Mouse (Mus musculus): ENCODE measurements around the gene Zfp768. TPM values are rescaled to one million over a fixed set of nuclear protein-coding genes. Genes with fewer than 3 reads are reported as not detected.
"Not testable (repeated sequence)": the region's sequence is repeated elsewhere in the genome, so short reads cannot be mapped to it uniquely, and the experiment has no call there.

The Zfp768 gene
- total and polyA plus RNA-seq, 3 experiments = 10.9 to 33.6 (median 12.3) TPM

DNA sequence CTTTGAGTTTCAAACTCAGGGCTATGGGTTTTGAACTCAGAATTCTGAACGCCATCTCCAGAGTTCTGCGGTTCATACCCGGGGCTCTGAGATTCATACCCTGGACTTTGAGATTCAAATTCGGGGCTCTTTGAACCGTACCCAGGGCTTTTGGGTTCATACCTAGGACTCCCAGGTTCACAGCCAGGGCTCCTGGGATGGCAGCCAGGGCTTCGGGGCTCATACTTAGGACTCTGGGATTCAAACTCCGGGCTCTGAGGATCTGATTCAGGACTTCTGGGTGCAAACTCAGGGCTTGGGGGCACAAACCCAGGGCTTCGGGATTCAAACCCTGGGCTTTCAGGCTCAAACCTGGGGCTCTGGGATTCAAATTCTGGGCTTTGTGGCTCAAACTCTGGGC lies 1.0 kb downstream of the Zfp768 start:
- H3K9me3 ChIP-seq (replicated peaks) = no peaks in the 10 kb centered on the region
- H3K27me3 ChIP-seq (ENCODE audit: insufficient read depth, low read length) = peaks cover 7% of the 10 kb centered on the region; the same call in 1 of the 2 replicates
- DNase-seq (ENCODE audit: low spot score) = no peak
- peaks cover 27% of the 10 kb centered on the region for H3K36me3 ChIP-seq (replicated peaks)
- H3K4me3 ChIP-seq (ENCODE audit: low read depth, low read length) = no peak overlapping the region; the same call in 1 of the 2 replicates
- TF ChIP-seq CTCF (IDR thresholded peaks at IDR 0.05; ENCODE audit: low read depth, low read length) (no peak), TAL1 (conservative IDR thresholded peaks at IDR 0.05; ENCODE audit: low read depth, low read length) (no peak)
- peaks cover 42% of the 10 kb centered on the region for H3K4me1 ChIP-seq (ENCODE audit: insufficient read depth, low read depth, low read length)
- no peak for ATAC-seq (ENCODE audit: extremely low read depth, insufficient number of reproducible peaks, low FRiP score, poor library complexity, severe bottlenecking)

DNA sequence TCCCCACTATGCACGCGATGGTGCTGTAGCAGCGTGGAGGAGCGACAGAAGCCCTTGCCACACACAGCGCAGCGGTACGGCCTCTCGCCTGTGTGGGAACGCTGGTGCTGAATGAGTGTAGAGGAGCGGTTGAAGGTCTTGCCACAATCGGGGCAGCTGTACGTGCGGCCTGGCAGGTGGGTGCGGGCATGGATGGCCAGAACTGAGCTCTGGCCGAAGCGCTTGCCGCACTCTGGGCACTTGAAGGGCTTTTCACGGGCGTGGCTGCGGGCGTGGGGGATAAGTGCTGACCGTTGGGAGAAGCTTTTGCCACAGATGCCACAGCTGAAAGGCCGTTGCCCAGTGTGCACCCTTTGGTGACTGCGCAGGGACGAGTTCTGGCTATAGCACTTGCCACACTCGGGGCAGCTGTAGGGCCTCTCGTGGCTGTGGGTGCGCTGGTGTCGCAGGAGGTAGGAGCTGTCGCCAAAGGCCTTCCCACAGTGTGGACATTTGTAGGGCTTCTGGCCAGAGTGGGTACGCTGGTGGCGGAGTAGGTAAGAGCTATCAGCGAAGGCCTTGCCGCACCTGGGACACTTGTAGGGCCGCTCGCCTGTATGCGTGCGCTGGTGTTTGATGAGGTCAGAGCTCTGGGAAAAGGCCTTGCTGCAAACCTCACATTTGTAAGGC lies 1.9 kb downstream of the Zfp768 start:
- Histone ChIP-seq H3K36me3 (replicated peaks) (peaks cover 27% of the 10 kb centered on the region), H3K4me3 (ENCODE audit: low read depth, low read length) (peak overlapping the region; percentile 13; the same call in 1 of the 2 replicates), H3K4me1 (ENCODE audit: insufficient read depth, low read depth, low read length) (peaks cover 42% of the 10 kb centered on the region), H3K9me3 (replicated peaks) (no peaks in the 10 kb centered on the region), H3K27me3 (ENCODE audit: insufficient read depth, low read length) (0 out of 2 replicates have a peak, but pooled peaks cover 3% of the 10 kb centered on the region)
- no peak for TF ChIP-seq TAL1 (conservative IDR thresholded peaks at IDR 0.05; ENCODE audit: low read depth, low read length)
- TF ChIP-seq CTCF (IDR thresholded peaks at IDR 0.05; ENCODE audit: low read depth, low read length) = no peak
- no peak for TF ChIP-seq GATA2 (IDR thresholded peaks at IDR 0.05; ENCODE audit: borderline replicate concordance, low read depth, low read length)
- TF ChIP-seq GATA1 (IDR thresholded peaks at IDR 0.05; ENCODE audit: borderline replicate concordance, low read length) = no peak
- no peak for DNase-seq (ENCODE audit: low spot score)
- no peak for ATAC-seq (ENCODE audit: extremely low read depth, insufficient number of reproducible peaks, low FRiP score, poor library complexity, severe bottlenecking)

DNA sequence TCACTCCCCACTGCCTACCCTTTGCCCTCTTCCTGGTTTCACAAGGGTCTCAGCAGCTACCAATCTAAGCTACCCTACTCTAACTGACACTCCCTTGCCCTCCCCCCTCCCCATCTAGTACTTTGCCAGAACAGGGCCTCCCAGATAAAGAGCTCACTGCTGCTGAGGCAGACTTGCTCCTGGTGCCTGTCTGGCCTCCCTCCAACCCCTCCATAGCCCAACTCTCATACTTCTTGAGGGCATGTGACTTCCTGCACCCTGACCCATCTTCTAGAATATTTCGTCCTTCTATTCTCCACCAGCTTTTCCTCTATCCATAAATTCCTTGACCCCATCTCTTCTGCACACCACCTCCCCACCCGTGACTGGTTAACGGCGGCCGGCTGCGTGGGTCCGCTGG lies 2.5 kb downstream of the Zfp768 start:
- TF ChIP-seq GATA2 (IDR thresholded peaks at IDR 0.05; ENCODE audit: borderline replicate concordance, low read depth, low read length) (no peak), GATA1 (IDR thresholded peaks at IDR 0.05; ENCODE audit: borderline replicate concordance, low read length) (no peak), POLR2AphosphoS5 (IDR thresholded peaks at IDR 0.05; ENCODE audit: insufficient replicate concordance, low read depth, low read length) (no peak), CTCF (IDR thresholded peaks at IDR 0.05; ENCODE audit: low read depth, low read length) (no peak), TAL1 (conservative IDR thresholded peaks at IDR 0.05; ENCODE audit: low read depth, low read length) (no peak)
- Histone ChIP-seq H3K36me3 (replicated peaks) (peaks cover 27% of the 10 kb centered on the region), H3K4me1 (ENCODE audit: insufficient read depth, low read depth, low read length) (peaks cover 42% of the 10 kb centered on the region), H3K9me3 (replicated peaks) (no peaks in the 10 kb centered on the region), H3K27me3 (ENCODE audit: insufficient read depth, low read length) (peaks cover 7% of the 10 kb centered on the region; the same call in 1 of the 2 replicates), H3K4me3 (ENCODE audit: low read depth, low read length) (no peak overlapping the region)
- no peak for ATAC-seq (ENCODE audit: extremely low read depth, insufficient number of reproducible peaks, low FRiP score, poor library complexity, severe bottlenecking)
- DNase-seq (ENCODE audit: low spot score) = no peak

DNA sequence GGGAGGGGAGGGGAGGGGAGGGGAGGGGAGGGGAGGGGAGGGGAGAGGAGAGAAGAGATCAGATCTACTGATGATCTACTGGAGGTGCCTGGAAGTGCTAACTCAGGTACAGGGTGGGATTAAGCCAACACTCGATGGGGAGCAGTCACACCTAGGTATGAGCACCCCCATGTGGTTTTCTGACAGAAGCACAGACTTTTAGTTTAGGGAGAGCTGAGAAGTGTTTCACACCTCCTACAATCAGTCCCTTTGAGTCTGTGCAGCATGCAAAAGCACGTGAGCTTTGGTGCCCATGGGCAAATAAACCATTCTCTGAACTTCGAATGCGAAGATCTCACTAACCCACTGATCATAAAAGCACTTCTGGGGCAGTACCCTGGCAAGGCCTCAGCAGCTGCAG lies 3.1 kb downstream of the Zfp768 start:
- Histone ChIP-seq H3K4me3 (ENCODE audit: low read depth, low read length) (no peak overlapping the region), H3K36me3 (replicated peaks) (peaks cover 27% of the 10 kb centered on the region), H3K9me3 (replicated peaks) (no peaks in the 10 kb centered on the region), H3K27me3 (ENCODE audit: insufficient read depth, low read length) (peaks cover 4% of the 10 kb centered on the region; the same call in 1 of the 2 replicates), H3K4me1 (ENCODE audit: insufficient read depth, low read depth, low read length) (peaks cover 38% of the 10 kb centered on the region)
- DNase-seq (ENCODE audit: low spot score) (peak; percentile 41), ATAC-seq (ENCODE audit: extremely low read depth, insufficient number of reproducible peaks, low FRiP score, poor library complexity, severe bottlenecking) (no peak)
- TF ChIP-seq TAL1 (conservative IDR thresholded peaks at IDR 0.05; ENCODE audit: low read depth, low read length) = no peak
- no peak for TF ChIP-seq CTCF (IDR thresholded peaks at IDR 0.05; ENCODE audit: low read depth, low read length)
- TF ChIP-seq GATA2 (IDR thresholded peaks at IDR 0.05; ENCODE audit: borderline replicate concordance, low read depth, low read length) = no peak
- TF ChIP-seq POLR2AphosphoS5 (IDR thresholded peaks at IDR 0.05; ENCODE audit: insufficient replicate concordance, low read depth, low read length) = no peak
- TF ChIP-seq GATA1 (IDR thresholded peaks at IDR 0.05; ENCODE audit: borderline replicate concordance, low read length) = no peak

DNA sequence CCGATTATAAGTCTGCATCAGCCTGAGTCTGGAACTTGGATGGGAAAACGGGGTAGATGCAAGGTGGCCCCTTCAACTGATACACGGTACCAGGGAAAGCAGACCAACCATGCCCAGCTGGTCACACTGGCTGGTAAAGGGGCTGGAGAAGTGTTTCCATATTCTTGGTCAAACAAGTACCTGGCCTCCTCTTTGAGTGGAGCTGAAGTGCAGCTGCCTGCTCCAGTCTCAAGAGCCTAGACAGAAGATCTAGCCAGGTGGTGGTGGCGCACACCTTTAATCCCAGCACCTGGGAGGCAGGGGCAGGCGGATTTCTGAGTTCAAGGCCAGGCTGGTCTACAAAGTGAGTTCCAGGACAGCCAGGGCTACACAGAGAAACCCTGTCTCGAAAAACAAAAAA lies 3.5 kb downstream of the Zfp768 start:
- H3K9me3 ChIP-seq (replicated peaks); H3K4me3 ChIP-seq (ENCODE audit: low read depth, low read length); ATAC-seq (ENCODE audit: extremely low read depth, insufficient number of reproducible peaks, low FRiP score, poor library complexity, severe bottlenecking); H3K27me3 ChIP-seq (ENCODE audit: insufficient read depth, low read length); DNase-seq (ENCODE audit: low spot score): not testable (repeated sequence)
- peaks cover 34% of the 10 kb centered on the region for H3K4me1 ChIP-seq (ENCODE audit: insufficient read depth, low read depth, low read length)
- peaks cover 27% of the 10 kb centered on the region for H3K36me3 ChIP-seq (replicated peaks)

DNA sequence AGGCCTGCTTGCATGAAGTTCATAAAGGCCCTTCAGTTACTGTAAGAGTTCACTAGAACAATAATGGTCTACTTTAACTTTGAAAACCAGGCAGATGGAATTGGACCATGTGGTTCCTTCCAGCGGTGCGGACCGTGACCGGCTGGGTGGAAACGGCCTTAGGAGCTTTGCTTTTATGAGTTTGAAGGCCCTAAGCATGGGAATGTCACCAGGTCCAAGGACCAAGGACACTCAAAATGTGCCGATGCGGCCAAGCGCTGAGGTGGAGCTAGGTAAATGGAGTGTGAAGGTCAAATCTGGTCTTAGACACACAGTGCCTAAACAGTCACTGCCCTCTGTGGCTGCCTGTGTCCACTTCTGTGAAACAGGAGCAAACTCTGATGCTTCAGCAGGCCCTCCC lies 4.0 kb downstream of the Zfp768 start:
- ATAC-seq (ENCODE audit: extremely low read depth, insufficient number of reproducible peaks, low FRiP score, poor library complexity, severe bottlenecking) = no peak
- H3K36me3 ChIP-seq (replicated peaks) = peaks cover 27% of the 10 kb centered on the region
- H3K4me1 ChIP-seq (ENCODE audit: insufficient read depth, low read depth, low read length) = peaks cover 29% of the 10 kb centered on the region
- no peaks in the 10 kb centered on the region for H3K9me3 ChIP-seq (replicated peaks)
- H3K4me3 ChIP-seq (ENCODE audit: low read depth, low read length) = no peak overlapping the region
- peaks cover 10% of the 10 kb centered on the region; the same call in 1 of the 2 replicates for H3K27me3 ChIP-seq (ENCODE audit: insufficient read depth, low read length)
- no peak for DNase-seq (ENCODE audit: low spot score)
- TF ChIP-seq GATA1 (IDR thresholded peaks at IDR 0.05; ENCODE audit: borderline replicate concordance, low read length) (no peak), POLR2AphosphoS5 (IDR thresholded peaks at IDR 0.05; ENCODE audit: insufficient replicate concordance, low read depth, low read length) (no peak), CTCF (IDR thresholded peaks at IDR 0.05; ENCODE audit: low read depth, low read length) (no peak), TAL1 (conservative IDR thresholded peaks at IDR 0.05; ENCODE audit: low read depth, low read length) (no peak), GATA2 (IDR thresholded peaks at IDR 0.05; ENCODE audit: borderline replicate concordance, low read depth, low read length) (no peak)

DNA sequence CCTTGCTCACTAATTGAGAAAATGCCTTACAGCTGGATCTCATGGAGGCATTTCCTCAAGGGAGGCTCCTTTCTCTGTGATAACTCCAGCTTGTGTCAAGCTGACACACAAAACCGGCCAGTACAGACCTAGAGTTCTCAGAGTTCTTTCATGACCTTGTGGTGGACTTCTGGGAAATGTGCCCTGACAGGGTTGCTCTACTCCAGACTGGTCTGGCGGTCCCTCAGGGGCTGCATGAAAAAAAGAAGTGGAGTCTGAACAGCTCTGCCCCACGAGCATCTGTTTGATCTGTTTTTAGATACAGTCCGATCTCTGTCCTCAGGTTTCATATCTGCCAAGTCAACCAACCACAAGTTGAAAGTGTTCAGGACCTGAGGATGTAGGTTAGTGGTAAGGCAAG lies 7.8 kb downstream of the Zfp768 start:
- ATAC-seq (ENCODE audit: extremely low read depth, insufficient number of reproducible peaks, low FRiP score, poor library complexity, severe bottlenecking) (no peak), DNase-seq (ENCODE audit: low spot score) (no peak)
- Histone ChIP-seq H3K27me3 (ENCODE audit: insufficient read depth, low read length) (peaks cover 26% of the 10 kb centered on the region), H3K36me3 (replicated peaks) (peaks cover 11% of the 10 kb centered on the region), H3K9me3 (replicated peaks) (no peaks in the 10 kb centered on the region), H3K4me1 (ENCODE audit: insufficient read depth, low read depth, low read length) (peaks cover 3% of the 10 kb centered on the region; the same call in 1 of the 2 replicates), H3K4me3 (ENCODE audit: low read depth, low read length) (no peak overlapping the region)
- TF ChIP-seq GATA2 (IDR thresholded peaks at IDR 0.05; ENCODE audit: borderline replicate concordance, low read depth, low read length) (no peak), POLR2AphosphoS5 (IDR thresholded peaks at IDR 0.05; ENCODE audit: insufficient replicate concordance, low read depth, low read length) (no peak), CTCF (IDR thresholded peaks at IDR 0.05; ENCODE audit: low read depth, low read length) (no peak), GATA1 (IDR thresholded peaks at IDR 0.05; ENCODE audit: borderline replicate concordance, low read length) (no peak), TAL1 (conservative IDR thresholded peaks at IDR 0.05; ENCODE audit: low read depth, low read length) (no peak)
